Mouse (Mus musculus): Measurements from ENCODE around the gene Gm3642.
"Not testable (repeated sequence)": the region's sequence is repeated elsewhere in the genome, so short reads cannot be mapped to it uniquely, and the experiment has no call there.

The Gm3642 gene

DNA sequence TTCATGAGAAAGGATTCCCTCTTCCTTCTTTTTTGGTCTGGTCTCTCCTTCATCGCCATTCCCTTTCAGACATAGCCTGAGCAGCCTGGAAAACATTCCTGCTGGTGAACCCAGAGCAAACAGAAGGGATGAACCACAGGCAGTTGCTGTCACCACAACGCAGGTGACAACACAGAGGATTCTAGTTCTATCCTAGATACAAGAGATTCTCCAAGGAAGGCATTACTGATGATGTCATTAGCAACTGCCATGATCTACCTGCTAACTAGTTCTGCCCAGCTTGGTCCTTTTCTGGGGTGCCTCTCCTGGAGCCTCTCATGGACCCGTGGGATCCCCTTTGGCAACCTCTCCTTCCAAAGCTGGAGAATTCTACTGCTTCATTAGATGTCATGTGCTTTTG lies at the start of gene Gm3642:
Gene Gm3642, minus strand, starts transcription at position 101 of the 400 bp plus-strand sequence.
- DNase-seq (ENCODE audit: low spot score): not testable (repeated sequence)

DNA sequence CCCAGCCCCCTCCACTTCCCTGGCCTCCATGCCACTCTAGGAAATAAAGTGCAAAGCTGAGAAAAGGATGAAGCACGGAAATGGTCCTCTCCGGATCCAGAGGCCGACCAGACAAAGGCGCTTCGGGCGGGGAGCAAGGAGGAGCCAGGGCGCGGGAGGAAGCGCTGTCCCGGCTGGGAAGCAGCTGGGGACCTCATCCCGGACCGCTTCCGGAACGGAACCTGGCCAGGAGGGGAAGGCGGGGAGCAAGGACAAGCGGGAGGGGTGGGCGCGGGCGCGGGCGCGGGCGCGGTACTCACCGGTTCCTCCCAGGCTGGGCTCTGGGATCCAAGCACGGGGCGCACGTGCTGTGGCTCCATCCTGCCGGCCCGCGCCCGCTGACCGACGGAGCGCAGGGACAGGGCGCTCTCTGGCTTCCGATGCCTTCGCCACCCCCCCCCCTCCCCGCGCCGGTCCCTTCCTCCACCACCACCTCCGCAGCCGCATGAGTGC lies 49.5 kb upstream of the Gm3642 start, which contains the start of gene Gm3667:
Gene Gm3667, minus strand, starts transcription at position 442 of the 492 bp plus-strand sequence.
- DNase-seq (ENCODE audit: low spot score): not testable (repeated sequence)

DNA sequence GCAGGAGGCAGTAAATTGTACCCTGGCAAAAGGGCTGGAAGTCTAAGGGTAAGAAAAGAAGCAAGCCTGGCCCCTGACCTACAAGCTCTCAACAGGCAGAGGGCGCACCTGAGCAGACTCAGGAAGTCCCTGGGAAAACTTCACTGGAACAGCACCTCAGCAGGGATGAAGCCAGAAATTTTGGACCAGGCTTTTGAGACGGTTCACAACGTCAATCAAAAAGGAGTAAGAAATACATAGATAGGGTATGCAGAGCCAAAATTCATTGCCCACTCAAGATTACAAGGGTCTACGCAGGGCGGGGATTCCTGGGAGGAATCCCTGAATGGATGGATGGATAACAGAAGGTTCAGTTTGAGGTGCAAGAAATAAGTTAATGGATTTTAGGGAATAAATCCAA lies 48.7 kb upstream of the Gm3642 start:
- peak; percentile 1 for DNase-seq (ENCODE audit: low spot score)

GRCm38 (mm10) chr14:6823297-6823696 lies 16.8 kb downstream of the Gm3642 start:
- not testable (repeated sequence) for DNase-seq (ENCODE audit: low spot score)
